Mouse (Mus musculus) kidney, embryonic 14.5 days (tissue): ENCODE data around the gene Kcnq1. TPM values are rescaled to one million over a fixed set of nuclear protein-coding genes. Genes with fewer than 3 reads are reported as not detected.

Experiments used
- ATAC-seq: fragments of 200-750 bp; cut with Nextera tagmentation; 2 replicates; pipeline ENCODE4 v1.8.0; 2017; ENCODE audit warnings: moderate number of reproducible peaks, mild to moderate bottlenecking, moderate TSS enrichment, moderate library complexity; ENCODE audit not compliant: low FRiP score, low TSS enrichment
- H3K27ac ChIP-seq: fragments of 300-500 bp; sonication (generic); 2 replicates; pipeline ENCODE4 v1.5.1; 2014; ENCODE audit warnings: low read depth, mild to moderate bottlenecking, low read length, moderate library complexity, mixed read lengths
- H3K27me3 ChIP-seq: fragments of 300-500 bp; sonication (generic); 2 replicates; pipeline ENCODE4 v1.6.1; 2014; ENCODE audit warnings: mild to moderate bottlenecking, low read length; ENCODE audit not compliant: control insufficient read depth, insufficient read depth
- H3K36me3 ChIP-seq: fragments of 300-500 bp; sonication (generic); 2 replicates; pipeline ENCODE4 v1.6.1; 2014; ENCODE audit warnings: low read length, mixed read lengths; ENCODE audit not compliant: control insufficient read depth, insufficient read depth
- H3K4me1 ChIP-seq: fragments of 300-500 bp; sonication (generic); 2 replicates; pipeline ENCODE4 v1.6.1; 2014; ENCODE audit warnings: low read length, mixed read lengths; ENCODE audit not compliant: control insufficient read depth, insufficient read depth
- H3K4me2 ChIP-seq: fragments of 300-500 bp; sonication (generic); replicated peaks from 2 replicates; pipeline ENCODE4 v1.6.1; 2014; ENCODE audit warnings: low read depth, mild to moderate bottlenecking, low read length
- H3K4me3 ChIP-seq: fragments of 300-500 bp; sonication (generic); 2 replicates; pipeline ENCODE4 v1.5.1; 2014; ENCODE audit warnings: mild to moderate bottlenecking, low read length
- H3K9ac ChIP-seq: fragments of 300-500 bp; sonication (generic); 2 replicates; pipeline ENCODE4 v1.6.1; 2014; ENCODE audit warnings: low read depth, mild to moderate bottlenecking, low read length, moderate library complexity
- H3K9me3 ChIP-seq: fragments of 300-500 bp; sonication (generic); 2 replicates; pipeline ENCODE4 v1.6.1; 2016; ENCODE audit warnings: low read length; ENCODE audit not compliant: control insufficient read depth
- WGBS: fragments of 180-500 bp; shearing (Covaris S2); extraction: QIAGEN DNeasy Blood & Tissue Kit; methylation state at CpG from one replicate; pipeline ENCODE4 v1.1.7; 2014; 5-methylcytosine and 5-hydroxymethylcytosine counted together
- polyA plus RNA-seq: library from polyadenylated mRNA; unstranded; fragments of >200 nt; fragmentation: Nextera tagmentation; extraction: Ambion mirVana; gene quantifications from 2 replicates; pipeline ENCODE4 v1.2.1, GENCODE M21; 2014

The Kcnq1 gene
- polyA plus RNA-seq, 1 experiment from 2014 or later, result 5.4 TPM

DNA sequence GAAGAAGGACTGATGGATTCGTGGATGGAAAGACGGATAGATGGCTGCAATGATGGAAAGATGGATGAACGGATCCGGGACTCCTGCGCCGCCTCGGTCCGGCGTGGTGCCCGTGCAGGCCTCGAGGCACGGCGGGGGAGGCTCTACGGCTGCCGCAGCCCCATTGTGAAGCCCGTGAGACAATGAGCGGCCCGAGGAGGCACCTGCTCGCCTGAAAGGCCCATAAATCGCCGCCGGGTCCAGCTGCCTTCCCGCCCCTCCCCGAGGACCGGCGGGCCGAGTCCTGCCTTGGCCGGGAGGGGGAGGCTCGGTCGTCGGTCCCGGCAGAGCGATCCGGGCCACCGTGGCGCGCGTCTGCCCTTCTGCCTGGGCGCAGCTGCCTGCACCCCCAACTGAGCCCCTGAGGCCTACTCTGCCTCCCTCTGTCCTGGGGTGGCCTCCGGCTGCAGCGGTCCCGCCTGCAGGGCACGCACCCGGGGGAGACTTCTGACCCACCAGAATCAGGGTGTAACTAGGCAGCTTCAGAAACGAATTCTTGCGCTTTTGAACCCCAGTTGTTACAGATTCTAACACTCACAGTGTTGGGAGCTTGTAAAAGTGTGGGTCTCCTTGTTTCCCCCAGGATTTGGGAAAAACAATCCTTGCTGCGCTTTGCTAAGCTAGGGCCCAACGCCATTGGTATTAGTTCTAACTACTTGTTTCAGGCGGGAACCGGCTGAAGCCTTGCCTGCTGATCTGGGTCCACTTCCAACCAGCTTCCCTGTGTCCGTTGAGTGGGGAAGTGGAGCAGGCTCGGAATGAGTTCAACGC is 339.7 kb downstream of the Kcnq1 start:
- Histone ChIP-seq H3K9ac (peak overlapping the region; percentile 56), H3K36me3 (no peaks in the 10 kb centered on the region), H3K9me3 (no peaks in the 10 kb centered on the region), H3K4me3 (peak overlapping the region; percentile 37), H3K27me3 (peaks cover 17% of the 10 kb centered on the region), H3K4me2 (peak overlapping the region; percentile 65), H3K27ac (0 out of 2 replicates have a peak overlapping the region, but pooled peaks have one; percentile 9), H3K4me1 (peaks cover 10% of the 10 kb centered on the region)
- peak; percentile 72 for ATAC-seq
- 4% methylated on average over 51 of the region's 53 CpGs for WGBS

DNA sequence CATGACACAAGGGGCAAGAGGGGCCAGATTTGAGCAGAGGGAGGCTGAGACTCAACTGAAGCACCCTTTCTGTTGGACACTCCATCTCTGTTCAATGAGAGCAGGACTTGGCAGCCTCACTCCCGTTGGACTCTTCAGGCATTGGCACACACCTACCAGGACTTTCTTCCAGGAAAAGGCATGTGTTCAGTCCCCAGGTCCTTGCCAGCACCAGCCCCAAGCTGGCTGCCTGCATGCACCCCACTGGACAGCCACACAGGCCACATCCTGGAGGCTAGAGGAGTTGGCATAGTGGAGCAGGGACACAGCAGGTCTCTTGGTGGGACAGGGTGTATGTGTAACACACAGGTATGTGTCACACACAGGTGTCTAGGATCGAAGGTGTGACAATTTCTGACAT is 341.0 kb downstream of the Kcnq1 start:
- no peak for ATAC-seq
- H3K27me3 ChIP-seq, result peaks cover 17% of the 10 kb centered on the region
- H3K36me3 ChIP-seq, result no peaks in the 10 kb centered on the region
- H3K4me1 ChIP-seq, result peaks cover 10% of the 10 kb centered on the region
- 80% methylated on average over 2 of the region's 2 CpGs for WGBS
- H3K9me3 ChIP-seq, result no peaks in the 10 kb centered on the region
- H3K9ac ChIP-seq, result no peak overlapping the region
- H3K4me2 ChIP-seq, result no peak overlapping the region
- H3K27ac ChIP-seq, result no peak overlapping the region
- no peak overlapping the region for H3K4me3 ChIP-seq

- Histone ChIP-seq H3K36me3 (no peaks in the 10 kb centered on the region), H3K9me3 (peaks cover 31% of the 10 kb centered on the region), H3K4me2 (peak overlapping the region; percentile 48), H3K4me3 (peak overlapping the region; percentile 50), H3K27ac (peak overlapping the region; percentile 59; the same call in 1 of the 2 replicates), H3K4me1 (0 out of 2 replicates have a peak, but pooled peaks cover 4% of the 10 kb centered on the region), H3K27me3 (no peaks in the 10 kb centered on the region), H3K9ac (peak overlapping the region; percentile 63)
- no peak for ATAC-seq
- 21% methylated on average over 38 of the region's 38 CpGs for WGBS
Measured at GRCm38 (mm10) chr7:143458963-143459331, 352.8 kb downstream of the Kcnq1 start.

GRCm38 (mm10) chr7:143459332-143460211 is 353.4 kb downstream of the Kcnq1 start:
- Histone ChIP-seq H3K4me2 (peak overlapping the region; percentile 48), H3K27ac (peak overlapping the region; percentile 59; the same call in 1 of the 2 replicates), H3K36me3 (no peaks in the 10 kb centered on the region), H3K4me3 (peak overlapping the region; percentile 50), H3K4me1 (0 out of 2 replicates have a peak, but pooled peaks cover 7% of the 10 kb centered on the region), H3K9me3 (peaks cover 31% of the 10 kb centered on the region), H3K27me3 (no peaks in the 10 kb centered on the region), H3K9ac (peak overlapping the region; percentile 63)
- 0 out of 2 replicates have a peak, but pooled peaks have one; percentile 11 for ATAC-seq
- 33% methylated on average over 91 of the region's 100 CpGs for WGBS

GRCm38 (mm10) chr7:143460217-143460834 is 354.2 kb downstream of the Kcnq1 start:
- WGBS, result 48% methylated on average over 59 of the region's 60 CpGs

GRCm38 (mm10) chr7:143460874-143461273 is 354.7 kb downstream of the Kcnq1 start, which contains the start of gene Cdkn1c:
Gene Cdkn1c, minus strand, starts transcription at chr7:143461050.
- WGBS, result 30% methylated on average over 44 of the region's 48 CpGs
- ATAC-seq, result peak; percentile 88
- H3K4me1 ChIP-seq, result 0 out of 2 replicates have a peak, but pooled peaks cover 7% of the 10 kb centered on the region
- peak within 1 kb of the TSS; percentile 48 for H3K4me2 ChIP-seq
- H3K9me3 ChIP-seq, result peaks cover 31% of the 10 kb centered on the region
- H3K9ac ChIP-seq, result peak within 1 kb of the TSS; percentile 63
- H3K27ac ChIP-seq, result peak within 1 kb of the TSS; percentile 59; the same call in 1 of the 2 replicates
- H3K36me3 ChIP-seq, result no peaks in the 10 kb centered on the region
- H3K27me3 ChIP-seq, result no peaks in the 10 kb centered on the region
- H3K4me3 ChIP-seq, result peak within 1 kb of the TSS; percentile 50

More at GRCm38 (mm10) chr7:143460217-143460834, 354.2 kb downstream of the Kcnq1 start:
- Histone ChIP-seq H3K9me3 (peaks cover 31% of the 10 kb centered on the region), H3K36me3 (no peaks in the 10 kb centered on the region), H3K27ac (peak overlapping the region; percentile 59; the same call in 1 of the 2 replicates), H3K4me2 (peak overlapping the region; percentile 48), H3K27me3 (no peaks in the 10 kb centered on the region), H3K9ac (peak overlapping the region; percentile 63), H3K4me1 (0 out of 2 replicates have a peak, but pooled peaks cover 7% of the 10 kb centered on the region), H3K4me3 (peak overlapping the region; percentile 50)
- ATAC-seq, result no peak

DNA sequence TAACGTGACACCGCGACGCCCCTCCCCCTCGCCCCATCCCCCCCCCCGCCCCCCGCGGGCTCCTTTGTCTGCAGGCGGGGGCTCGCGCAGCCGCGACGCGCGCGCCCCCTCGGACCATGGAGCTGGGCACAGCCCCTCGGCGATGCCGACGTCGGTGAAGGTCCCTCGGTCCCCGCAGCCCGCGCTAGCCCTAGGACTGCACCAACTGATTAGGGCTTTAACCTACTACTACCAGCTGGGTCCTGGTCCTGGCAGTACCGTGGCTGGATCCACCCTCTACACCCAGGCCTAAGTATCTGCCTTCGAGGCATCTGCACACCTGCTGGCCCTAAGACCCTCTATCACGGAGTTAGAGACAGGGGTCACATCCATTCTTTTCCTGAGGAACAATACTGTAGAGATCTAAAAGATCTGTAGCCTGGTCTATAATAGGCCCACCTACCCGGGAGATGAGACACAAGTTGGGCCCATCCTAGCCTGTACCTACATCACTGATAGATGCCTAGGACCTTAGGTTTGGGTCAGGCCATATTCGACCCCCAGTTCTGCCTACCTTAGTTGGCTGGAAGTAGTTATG is 355.2 kb downstream of the Kcnq1 start:
- Histone ChIP-seq H3K27ac (peak overlapping the region; percentile 47; the same call in 1 of the 2 replicates), H3K4me3 (peak overlapping the region; percentile 50)

DNA sequence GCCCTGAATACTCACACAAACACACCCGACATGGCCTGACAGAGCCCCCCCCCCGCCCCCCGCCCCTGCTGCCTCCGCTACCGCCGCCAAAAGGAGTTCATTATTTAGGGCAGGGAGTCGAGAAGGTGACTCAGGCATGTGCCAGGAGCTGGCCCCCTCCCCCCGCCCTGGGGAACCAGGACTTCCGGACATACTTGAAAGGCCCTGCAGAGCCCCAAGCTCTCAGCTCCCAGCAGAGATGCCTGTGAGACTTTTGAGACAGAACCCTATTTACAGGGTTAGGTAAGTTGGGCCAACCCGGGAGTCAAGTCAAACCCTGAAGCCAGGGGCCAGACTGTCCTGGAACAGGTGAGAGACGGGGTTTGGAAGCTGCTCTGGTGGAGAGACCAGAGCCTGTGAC is 355.8 kb downstream of the Kcnq1 start:
- Histone ChIP-seq H3K4me3 (no peak overlapping the region), H3K36me3 (no peaks in the 10 kb centered on the region), H3K9ac (no peak overlapping the region), H3K9me3 (peaks cover 31% of the 10 kb centered on the region), H3K27ac (peak overlapping the region; percentile 47; the same call in 1 of the 2 replicates), H3K4me2 (no peak overlapping the region; the same call in 1 of the 2 replicates), H3K27me3 (no peaks in the 10 kb centered on the region), H3K4me1 (0 out of 2 replicates have a peak, but pooled peaks cover 7% of the 10 kb centered on the region)
- 42% methylated on average over 11 of the region's 11 CpGs for WGBS
- ATAC-seq, result no peak

More for the DNA sequence above, 355.2 kb downstream of the Kcnq1 start:
- Histone ChIP-seq H3K4me1 (0 out of 2 replicates have a peak, but pooled peaks cover 7% of the 10 kb centered on the region), H3K9me3 (peaks cover 31% of the 10 kb centered on the region), H3K27me3 (no peaks in the 10 kb centered on the region), H3K4me2 (peak overlapping the region; percentile 38), H3K9ac (peak overlapping the region; percentile 45; the same call in 1 of the 2 replicates), H3K36me3 (no peaks in the 10 kb centered on the region)
- peak; percentile 19 for ATAC-seq
- 45% methylated on average over 29 of the region's 32 CpGs for WGBS
